Mouse (Mus musculus) embryonic facial prominence, embryonic 11.5 days (tissue): Measurements from ENCODE around the gene Vmn2r28. TPM values are rescaled to one million over a fixed set of nuclear protein-coding genes. Genes with fewer than 3 reads are reported as not detected.
"Not testable (repeated sequence)": the region's sequence is repeated elsewhere in the genome, so short reads cannot be mapped to it uniquely, and the experiment has no call there.

ENCODE experiments used
- ATAC-seq: fragments of 200-750 bp; cut with Nextera tagmentation; replicated peaks from 2 replicates; pipeline ENCODE4 v1.8.0; 2017; ENCODE audit warnings: low read depth; ENCODE audit not compliant: insufficient number of reproducible peaks, low FRiP score, low TSS enrichment
- DNase-seq: peaks from one replicate; pipeline ENCODE4 v3.0.0-alpha.2; 2015; ENCODE audit warnings: low spot score
- H3K27ac ChIP-seq: fragments of 300-500 bp; sonication (generic); replicated peaks from 2 replicates; pipeline ENCODE4 v1.5.1; 2014; ENCODE audit warnings: mild to moderate bottlenecking, low read depth, low read length, control low read depth
- H3K27me3 ChIP-seq: fragments of 300-500 bp; sonication (generic); 2 replicates; pipeline ENCODE4 v1.6.1; 2014; ENCODE audit warnings: mild to moderate bottlenecking, low read length, moderate library complexity, mixed read lengths; ENCODE audit not compliant: control insufficient read depth, insufficient read depth
- H3K36me3 ChIP-seq: fragments of 300-500 bp; sonication (generic); replicated peaks from 2 replicates; pipeline ENCODE4 v1.6.1; 2014; ENCODE audit warnings: low read depth, mild to moderate bottlenecking, low read length, moderate library complexity, mixed read lengths; ENCODE audit not compliant: control insufficient read depth, insufficient read depth
- H3K4me1 ChIP-seq: fragments of 300-500 bp; sonication (generic); 2 replicates; pipeline ENCODE4 v1.6.1; 2014; ENCODE audit warnings: low read length, mixed read lengths; ENCODE audit not compliant: control insufficient read depth, insufficient read depth
- H3K4me2 ChIP-seq: fragments of 300-500 bp; sonication (generic); 2 replicates; pipeline ENCODE4 v1.6.1; 2014; ENCODE audit warnings: low read depth, mild to moderate bottlenecking, control low read depth, low read length, moderate library complexity
- H3K4me3 ChIP-seq: fragments of 300-500 bp; sonication (generic); 2 replicates; pipeline ENCODE4 v1.5.1; 2014; ENCODE audit warnings: low read depth, low read length, control low read depth
- H3K9ac ChIP-seq: fragments of 300-500 bp; sonication (generic); replicated peaks from 2 replicates; pipeline ENCODE4 v1.6.1; 2014; ENCODE audit warnings: mild to moderate bottlenecking, control low read depth, low read length
- H3K9me3 ChIP-seq: fragments of 300-500 bp; sonication (generic); replicated peaks from 2 replicates; pipeline ENCODE4 v1.6.1; 2016; ENCODE audit warnings: mild to moderate bottlenecking, low read length, inconsistent platforms, mixed read lengths; ENCODE audit not compliant: control insufficient read depth
- WGBS: fragments of 180-500 bp; shearing (Covaris S2); extraction: QIAGEN DNeasy Blood & Tissue Kit; methylation state at CpG from one replicate; pipeline ENCODE4 v1.1.7; 2014; 5-methylcytosine and 5-hydroxymethylcytosine counted together
- polyA plus RNA-seq: library from polyadenylated mRNA; unstranded; fragments of >200 nt; fragmentation: Nextera tagmentation; extraction: Ambion mirVana; gene quantifications from 2 replicates; pipeline ENCODE4 v1.2.1, GENCODE M21; 2014

The Vmn2r28 gene
- polyA plus RNA-seq: not detected in 2 replicates

GRCm38 (mm10) chr7:5493856-5494255 lies at the start of gene Vmn2r28:
Vmn2r28 (minus strand) TSS chr7:5493956.
- H3K9ac ChIP-seq, H3K4me2 ChIP-seq, H3K27me3 ChIP-seq, H3K4me3 ChIP-seq, H3K27ac ChIP-seq, ATAC-seq, DNase-seq, H3K4me1 ChIP-seq, H3K9me3 ChIP-seq, H3K36me3 ChIP-seq: not testable (repeated sequence)

DNA sequence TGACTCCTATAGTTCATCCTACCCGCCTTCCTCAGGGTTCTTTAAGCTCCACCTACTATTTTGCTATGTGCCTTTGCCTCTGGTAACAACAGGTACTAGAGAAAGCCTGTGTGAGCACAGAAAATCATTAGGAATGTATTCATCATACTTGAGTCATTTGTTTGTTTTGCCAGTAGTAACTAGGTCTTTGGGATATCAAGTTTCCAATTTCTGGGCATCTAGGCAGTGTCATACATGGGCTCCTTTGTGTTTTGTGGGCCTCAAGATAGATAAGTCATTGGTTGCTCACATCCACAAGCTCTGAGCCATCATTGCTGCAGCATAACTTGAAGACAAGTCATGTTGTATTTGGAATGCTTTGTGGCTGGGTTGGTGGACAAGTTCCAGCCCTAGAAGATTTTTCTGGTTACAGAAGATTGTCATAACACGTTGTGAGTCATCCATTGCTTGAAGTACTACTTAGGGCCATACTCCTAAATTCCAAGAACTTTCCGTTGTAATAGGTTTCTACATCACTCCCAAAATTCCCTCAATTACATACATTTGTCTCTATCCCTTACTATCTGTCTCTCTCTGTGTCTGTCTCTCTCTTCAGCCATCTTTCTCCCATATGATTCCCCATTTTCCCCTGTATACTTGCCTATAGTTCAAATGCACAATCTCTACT lies 47.1 kb upstream of the Vmn2r28 start:
- H3K4me1 ChIP-seq, H3K27me3 ChIP-seq, ATAC-seq, H3K4me2 ChIP-seq, H3K9me3 ChIP-seq, DNase-seq, H3K36me3 ChIP-seq, H3K27ac ChIP-seq, H3K4me3 ChIP-seq, H3K9ac ChIP-seq: not testable (repeated sequence)
- 51% methylated on average over 3 of the region's 3 CpGs for WGBS

- Histone ChIP-seq H3K9me3 (no peaks in the 10 kb centered on the region), H3K27me3 (no peaks in the 10 kb centered on the region), H3K4me2 (no peak within 1 kb of the TSS), H3K9ac (no peak within 1 kb of the TSS), H3K4me1 (no peaks in the 10 kb centered on the region), H3K36me3 (no peaks in the 10 kb centered on the region), H3K4me3 (no peak within 1 kb of the TSS), H3K27ac (no peak within 1 kb of the TSS)
- no peak for DNase-seq
- no peak for ATAC-seq
Observed at GRCm38 (mm10) chr7:5456674-5457073, 37.1 kb downstream of the Vmn2r28 start, which contains the start of gene Vmn1r59. Vmn1r59 (minus strand) TSS chr7:5456774.

GRCm38 (mm10) chr7:5454011-5454410 lies 39.7 kb downstream of the Vmn2r28 start:
- not testable (repeated sequence) for DNase-seq, H3K4me2 ChIP-seq, H3K9ac ChIP-seq, H3K4me1 ChIP-seq, H3K9me3 ChIP-seq, ATAC-seq, H3K4me3 ChIP-seq, H3K27ac ChIP-seq, H3K36me3 ChIP-seq, H3K27me3 ChIP-seq
- WGBS: 70% methylated on average over 3 of the region's 3 CpGs

DNA sequence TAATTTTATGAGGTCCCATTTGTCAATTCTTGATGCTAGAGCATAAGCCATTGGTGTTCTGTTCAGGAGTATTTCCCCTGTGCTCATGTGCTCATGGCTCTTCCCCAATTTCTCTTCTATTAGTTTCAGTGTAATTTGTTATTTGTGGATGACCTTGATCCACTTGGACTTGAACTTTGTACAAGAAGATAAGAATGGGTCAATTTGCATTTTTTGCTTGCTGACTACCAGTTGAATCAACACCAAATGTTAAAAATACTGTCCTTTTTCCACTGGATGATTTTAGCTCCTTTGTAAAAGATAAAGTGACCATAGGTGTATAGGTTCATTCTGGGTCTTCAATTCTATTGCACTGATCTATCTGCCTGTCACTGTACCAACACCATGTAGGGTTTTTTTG lies 45.1 kb downstream of the Vmn2r28 start:
- Histone ChIP-seq H3K27me3 (no peaks in the 10 kb centered on the region), H3K9ac (no peak overlapping the region), H3K36me3 (no peaks in the 10 kb centered on the region), H3K27ac (no peak overlapping the region), H3K4me1 (no peaks in the 10 kb centered on the region), H3K4me2 (no peak overlapping the region), H3K9me3 (no peaks in the 10 kb centered on the region), H3K4me3 (no peak overlapping the region)
- DNase-seq: no peak
- ATAC-seq: no peak

Other genes starting within 250 kb of the Vmn2r28 start
- not detected in 2 replicates for gene Gm5065, start 143.4 kb downstream of the Vmn2r28 start, polyA plus RNA-seq
- gene Nlrp2, start 142.9 kb downstream of the Vmn2r28 start, polyA plus RNA-seq: not detected in 2 replicates
- gene Vmn1r58, start 80.6 kb downstream of the Vmn2r28 start, polyA plus RNA-seq: not detected in 2 replicates
- not detected in 2 replicates for gene Vmn1r59, start 37.2 kb downstream of the Vmn2r28 start, polyA plus RNA-seq
- gene Vmn1r60, start 53.4 kb upstream of the Vmn2r28 start, polyA plus RNA-seq: not detected in 2 replicates
- gene Vmn1r61, start 119.3 kb upstream of the Vmn2r28 start, polyA plus RNA-seq: not detected in 2 replicates
- gene Vmn1r62, start 179.7 kb upstream of the Vmn2r28 start, polyA plus RNA-seq: not detected in 2 replicates